Mouse (Mus musculus) urinary bladder, adult 2 months (tissue): ENCODE measurements around the gene Slc4a1ap. TPM values are rescaled to one million over a fixed set of nuclear protein-coding genes. Genes with fewer than 3 reads are reported as not detected.
"Not testable (repeated sequence)": the region's sequence is repeated elsewhere in the genome, so short reads cannot be mapped to it uniquely, and the experiment has no call there.

Experiments
- DNase-seq: peaks from one replicate; pipeline ENCODE4 v3.0.0; 2022; ENCODE audit warnings: low spot score
- polyA plus RNA-seq: library from polyadenylated mRNA; depleted of rRNA; stranded (reverse); fragments of >200 nt; gene quantifications from 2 replicates; pipeline ENCODE4 v1.2.3, GENCODE M21; 2012; rRNA removed

Slc4a1ap gene
- 17.1 and 18.8 TPM in 2 replicates for polyA plus RNA-seq

DNA sequence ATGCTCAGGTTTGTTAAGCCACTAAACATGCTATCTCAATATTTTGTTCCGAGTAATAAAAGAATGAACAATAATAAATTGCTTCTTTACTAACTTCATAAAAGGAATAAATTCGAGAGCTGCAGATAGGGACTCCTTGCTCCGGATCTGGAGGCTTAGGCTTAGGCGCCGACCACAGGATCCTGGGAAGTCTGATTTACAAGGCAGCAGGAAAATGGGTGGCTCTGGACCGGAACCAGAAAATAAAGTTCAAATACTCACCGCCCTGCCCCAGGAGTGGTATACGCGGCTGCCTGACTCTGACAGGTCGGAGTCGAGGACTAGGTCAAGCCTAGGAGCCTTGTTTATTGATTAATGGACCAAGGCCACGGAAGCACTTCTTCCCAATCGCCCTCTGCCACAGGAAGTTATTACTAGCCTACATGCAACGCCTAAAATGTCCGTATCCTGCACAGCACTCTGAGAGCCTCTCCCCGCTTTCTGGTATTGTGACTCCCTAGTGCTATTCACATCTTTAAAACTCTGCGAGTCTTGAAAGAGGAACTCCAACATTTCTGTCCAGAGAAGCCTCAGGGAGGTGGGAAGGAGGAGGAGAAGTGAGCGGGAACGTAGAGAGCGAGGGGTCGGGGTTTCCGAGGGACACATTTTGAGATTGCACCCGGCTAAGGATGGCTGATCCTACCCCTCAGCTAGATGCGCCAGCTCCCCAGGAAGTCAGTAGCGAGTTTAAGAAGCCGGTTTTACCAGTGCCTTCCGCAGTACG lies at the start of gene Slc4a1ap:
TSS of gene Slc4a1ap (plus strand) at position 642 of the 763 bp plus-strand sequence.
- peak; percentile 67 for DNase-seq

DNA sequence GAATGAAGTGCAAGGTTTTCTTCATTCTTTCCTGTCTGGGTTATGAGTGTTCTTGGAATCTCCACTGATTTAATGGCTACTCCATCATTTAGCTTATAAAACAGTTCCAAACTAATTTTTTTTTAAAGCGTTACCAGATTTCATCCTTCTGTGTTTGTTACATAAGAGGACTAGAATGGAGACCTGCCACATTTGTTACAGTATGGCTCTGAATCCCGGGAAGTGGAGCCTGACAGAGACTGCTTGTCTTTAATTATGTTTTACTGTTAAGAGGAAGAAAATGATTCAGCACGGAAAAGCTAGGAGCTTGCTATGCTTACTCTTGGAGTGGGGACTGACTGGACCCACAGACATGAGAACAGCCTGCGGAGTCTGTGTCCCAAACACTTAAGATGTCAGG lies 46.3 kb upstream of the Slc4a1ap start:
- DNase-seq: no peak

DNA sequence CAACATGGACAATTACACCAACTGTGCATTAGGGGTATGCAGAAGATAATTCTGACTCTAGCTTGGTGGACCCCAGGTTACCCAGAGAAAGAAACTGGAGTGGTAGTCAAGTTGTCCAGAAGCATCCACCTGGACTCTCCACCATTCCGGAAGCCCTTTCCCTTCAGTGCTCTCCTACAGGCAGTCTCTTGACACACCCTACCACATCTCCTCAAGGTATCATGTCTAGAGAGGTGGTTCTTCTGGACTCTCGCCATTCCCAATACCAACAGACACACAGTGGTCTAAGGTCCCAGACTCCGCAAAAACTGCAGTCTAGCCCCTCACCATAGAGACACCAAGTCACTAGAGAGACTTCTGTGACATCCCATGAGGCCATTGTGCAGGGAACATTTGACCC lies 41.4 kb upstream of the Slc4a1ap start, which contains the start of gene 4930548H24Rik:
TSS of gene 4930548H24Rik (plus strand) at position 301 of the 400 bp plus-strand sequence.
- DNase-seq: no peak

DNA sequence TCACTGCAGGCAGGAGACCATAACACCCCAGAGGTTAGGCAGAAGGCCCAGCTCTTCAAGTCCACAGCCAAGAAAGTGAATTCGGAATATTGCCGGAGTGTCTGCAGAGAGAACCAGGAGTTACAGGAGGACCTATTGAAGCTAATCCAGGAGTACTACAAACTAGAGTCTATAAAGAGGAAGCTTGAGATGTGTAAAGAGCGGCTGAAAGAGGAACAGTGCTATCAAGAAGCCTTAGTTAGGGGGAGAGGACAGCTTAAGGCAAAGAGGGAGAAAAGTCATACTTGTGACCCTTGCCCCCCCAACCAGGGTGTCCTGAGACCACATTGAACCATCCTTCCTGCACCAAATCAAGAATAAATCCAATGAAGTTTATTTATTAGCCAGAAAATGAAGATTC lies 38.9 kb upstream of the Slc4a1ap start:
- no peak for DNase-seq

DNA sequence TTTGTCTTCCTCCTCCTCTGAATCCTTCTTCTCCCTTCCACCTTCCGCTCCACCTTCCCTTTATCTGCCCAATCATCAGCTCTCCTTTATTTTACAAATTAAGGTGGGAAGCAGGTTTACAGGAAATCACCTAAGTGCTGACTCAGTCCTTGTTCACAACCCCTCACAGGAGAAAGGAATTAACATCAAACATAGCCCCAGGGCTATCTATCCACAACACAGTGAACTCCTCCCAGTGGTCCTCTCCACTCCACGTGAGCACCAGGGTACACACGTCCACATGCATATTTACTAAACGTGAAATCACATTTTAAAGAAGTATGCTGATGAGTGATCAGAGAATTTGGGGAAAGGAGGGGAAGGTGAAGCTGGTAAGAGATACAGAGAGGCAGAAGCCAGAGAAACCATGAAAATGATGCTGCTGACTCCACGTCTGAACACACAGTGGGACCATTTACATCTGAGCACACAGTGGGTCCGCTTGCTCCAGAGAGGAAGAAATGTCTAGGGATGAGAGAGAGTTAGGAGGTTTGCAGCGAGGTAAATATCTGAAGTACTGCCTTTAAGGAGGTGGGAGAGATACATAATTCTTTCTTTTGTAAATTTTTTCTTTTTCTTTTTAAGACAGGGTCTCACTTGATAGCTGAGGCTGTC lies 37.6 kb upstream of the Slc4a1ap start:
- DNase-seq: no peak

DNA sequence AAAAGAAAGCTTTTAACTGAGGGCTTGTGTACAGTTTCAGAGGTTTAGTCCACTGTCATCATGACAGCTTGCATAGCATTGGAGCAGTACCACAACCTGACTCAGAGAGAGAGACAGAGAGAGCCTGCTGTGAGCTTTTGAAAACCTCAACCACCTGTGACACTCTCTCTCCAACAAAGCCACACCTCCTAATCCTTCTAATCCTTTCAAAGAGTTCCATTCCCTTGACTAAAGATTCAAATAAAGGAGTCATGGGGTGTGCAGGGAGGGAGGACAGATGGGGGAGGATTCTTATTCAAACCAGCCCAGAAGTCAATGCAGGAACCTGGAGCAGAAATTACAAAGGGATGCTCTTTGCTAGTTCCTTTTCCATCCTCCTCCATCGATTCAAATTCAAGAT lies 34.8 kb upstream of the Slc4a1ap start:
- no peak for DNase-seq

- peak; percentile 63 for DNase-seq
These were observed 32.1 kb upstream of the Slc4a1ap start, which contains the start of gene Gpn1 for GRCm38 (mm10) chr5:31494513-31495297. Gpn1 (plus strand) TSS chr5:31494741.

DNA sequence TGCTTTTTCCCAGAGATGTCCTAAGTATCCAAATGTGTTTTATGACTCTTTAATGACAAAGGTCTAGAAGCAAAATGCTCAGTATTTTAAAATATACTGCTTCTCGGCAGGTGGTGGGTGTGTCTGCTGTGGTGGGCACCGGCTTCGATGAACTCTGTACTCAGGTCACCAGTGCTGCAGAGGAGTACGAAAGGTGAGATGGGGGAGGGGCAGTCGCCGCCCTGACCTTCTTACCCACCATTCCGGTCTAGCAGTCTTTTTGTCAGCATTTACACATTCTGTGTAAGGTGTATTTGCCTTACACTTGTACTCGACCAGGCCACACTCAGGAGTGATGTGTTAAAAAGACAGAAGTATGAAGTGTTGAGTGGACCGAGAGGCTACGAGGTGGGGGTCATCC lies 22.0 kb upstream of the Slc4a1ap start:
- DNase-seq: no peak

GRCm38 (mm10) chr5:31512481-31512880 lies 14.3 kb upstream of the Slc4a1ap start:
- no peak for DNase-seq

- no peak for DNase-seq
These were observed 6.2 kb upstream of the Slc4a1ap start for GRCm38 (mm10) chr5:31520556-31520955.

- DNase-seq: no peak
These were observed 404 bp downstream of the Slc4a1ap start for GRCm38 (mm10) chr5:31527117-31527680.

DNA sequence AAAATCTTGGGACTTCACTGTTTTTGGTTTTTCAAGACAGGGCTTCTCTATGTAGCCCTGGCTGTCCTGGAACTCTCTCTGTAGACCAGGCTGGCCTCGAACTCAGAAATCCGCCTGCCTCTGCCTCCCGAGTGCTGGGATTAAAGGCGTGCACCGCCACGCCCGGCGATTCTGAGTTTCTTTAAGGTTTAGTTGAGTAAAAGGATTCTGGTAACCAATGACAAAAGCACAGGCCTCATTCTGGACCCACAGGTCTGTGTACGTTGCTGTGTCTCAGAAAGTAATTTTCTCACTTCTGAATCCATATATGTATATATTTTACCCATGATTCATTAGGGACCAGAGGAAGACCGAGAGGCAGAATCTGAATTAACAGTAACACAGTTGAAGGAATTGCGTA lies 912 bp downstream of the Slc4a1ap start, which contains the start of gene Supt7l:
TSS of gene Supt7l (minus strand) at position 101 of the 400 bp plus-strand sequence.
- not testable (repeated sequence) for DNase-seq

DNA sequence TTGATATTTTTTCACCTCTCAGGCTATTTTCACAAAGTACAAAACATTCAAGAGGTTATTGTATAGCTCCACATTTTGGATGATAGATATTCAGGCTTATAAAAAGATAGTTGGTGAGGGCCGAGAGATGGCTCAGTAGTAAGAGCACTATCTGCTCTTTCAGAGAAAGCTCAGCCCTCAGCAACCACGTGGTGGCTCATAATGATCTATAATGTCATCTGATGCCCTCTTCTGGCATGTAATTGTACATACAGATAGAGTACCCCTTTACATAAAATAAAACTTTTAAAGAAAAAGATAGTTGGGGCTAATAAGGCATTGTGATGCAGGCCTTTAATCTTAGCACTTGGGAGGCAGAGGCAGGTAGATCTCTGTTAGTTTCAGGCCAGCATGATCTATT lies 1.8 kb downstream of the Slc4a1ap start:
- no peak for DNase-seq

GRCm38 (mm10) chr5:31535228-31535627 lies 8.4 kb downstream of the Slc4a1ap start:
- DNase-seq: no peak

GRCm38 (mm10) chr5:31559401-31559800 lies 32.6 kb downstream of the Slc4a1ap start:
- no peak for DNase-seq

DNA sequence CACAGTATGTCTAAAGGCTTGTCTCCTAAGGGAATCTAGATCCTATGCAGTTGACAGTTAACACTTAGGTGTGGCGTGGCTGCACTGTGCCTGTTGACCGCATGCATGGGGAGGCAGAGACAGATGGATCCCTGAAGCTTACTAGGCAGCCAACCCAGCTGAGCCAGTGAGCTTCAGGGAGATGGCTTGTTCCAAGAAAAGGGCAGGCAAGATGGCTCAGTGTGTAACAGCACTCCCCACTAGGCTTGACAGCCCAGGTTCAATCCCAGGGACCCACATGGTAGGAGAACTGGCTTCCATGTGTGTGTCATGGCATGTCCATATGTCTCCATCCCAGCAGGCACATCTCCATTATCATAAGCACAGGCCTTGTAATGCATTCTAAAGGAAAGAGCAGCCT lies 33.6 kb downstream of the Slc4a1ap start:
- DNase-seq: no peak

DNA sequence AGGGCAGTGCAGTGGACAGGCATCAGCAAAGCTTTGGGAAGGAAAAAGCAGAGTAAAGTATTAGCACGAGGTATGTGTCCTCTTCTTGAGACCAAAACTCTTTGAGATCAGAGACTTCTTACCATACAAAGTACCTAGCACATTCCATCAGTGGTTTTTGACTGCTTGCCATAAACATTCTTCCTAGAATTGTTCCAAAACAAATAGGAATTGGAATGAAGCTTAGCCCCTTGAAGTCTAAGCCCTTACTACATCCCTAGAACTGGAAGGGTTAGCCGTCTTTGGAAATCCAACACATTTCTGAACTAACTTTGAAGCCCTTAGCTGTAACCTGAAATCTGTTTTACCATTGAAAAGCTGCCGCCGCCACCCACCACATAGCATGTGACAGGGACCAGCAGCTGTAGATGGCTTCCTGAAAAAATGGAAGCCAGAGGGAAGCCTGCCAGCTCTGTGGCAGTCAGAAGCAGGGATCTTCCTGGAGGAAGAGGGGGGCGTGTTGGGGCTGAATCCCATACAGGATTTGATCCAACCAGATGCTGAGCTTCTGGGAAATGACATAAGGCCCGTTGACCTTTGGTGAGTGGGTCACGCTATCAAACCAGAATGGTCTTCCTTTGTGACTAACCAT lies 35.4 kb downstream of the Slc4a1ap start:
- no peak for DNase-seq

DNA sequence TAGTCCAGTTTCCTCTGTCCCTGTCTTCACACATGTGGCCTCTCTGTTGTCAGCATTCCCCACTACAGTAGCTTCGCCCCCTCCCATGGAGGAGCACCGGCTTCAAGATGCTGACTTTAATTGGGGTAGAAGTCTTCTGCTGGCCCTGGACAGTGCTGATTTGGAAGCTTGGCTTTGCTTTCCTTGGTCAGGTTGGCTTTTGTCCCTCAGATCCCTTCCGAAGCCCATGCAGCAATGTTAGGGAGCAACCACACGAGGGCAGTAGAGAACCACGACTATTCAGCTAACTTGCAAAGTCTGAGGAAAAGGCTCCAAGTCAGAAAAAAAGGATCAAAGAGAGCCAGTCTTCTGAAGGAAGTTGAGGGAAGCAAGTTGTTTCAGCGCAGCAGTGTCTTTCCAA lies 36.7 kb downstream of the Slc4a1ap start:
- DNase-seq: no peak

DNA sequence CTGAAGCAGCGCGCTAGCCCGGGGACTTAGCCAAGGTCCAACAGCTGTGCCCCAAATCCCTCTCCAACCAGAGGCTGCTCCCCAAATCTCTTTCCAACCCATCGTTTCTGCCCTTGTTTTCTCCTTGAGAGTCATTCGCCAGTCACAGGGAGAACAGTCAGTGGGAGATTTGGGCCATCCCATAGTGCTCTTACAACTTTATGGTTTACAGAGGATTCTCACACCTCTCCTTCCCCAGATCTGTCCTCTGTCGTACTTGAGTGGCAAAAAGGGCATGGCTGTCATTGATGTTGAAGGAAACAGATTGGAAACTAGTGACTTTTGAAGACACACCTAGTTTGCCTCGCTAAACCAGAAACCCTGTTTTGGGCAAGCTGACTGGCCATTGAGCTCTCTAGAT lies 37.1 kb downstream of the Slc4a1ap start:
- DNase-seq: no peak

GRCm38 (mm10) chr5:31564976-31565375 lies 38.2 kb downstream of the Slc4a1ap start:
- no peak for DNase-seq

- DNase-seq: no peak
These were observed 39.2 kb downstream of the Slc4a1ap start for GRCm38 (mm10) chr5:31566026-31566425.
